Mouse (Mus musculus) layer of hippocampus, postnatal 14 days (tissue): ENCODE data around the gene Nt5c1b. TPM values are rescaled to one million over a fixed set of nuclear protein-coding genes. Genes with fewer than 3 reads are reported as not detected.
A peak's percentile ranks its signal among the peaks of the same experiment; 100 is the strongest.

ENCODE experiments used
- DNase-seq, 2 experiments: peaks; one replicate each; pipeline ENCODE4 v3.0.0; 2021 to 2022; ENCODE audit warnings: low spot score in 2 of 2, mixed read lengths in 1 of 2
- long read RNA-seq, 2 experiments: library from polyadenylated mRNA; stranded (forward); transcript quantifications; one replicate each; pipeline ENCODE4 v2.0.0; 2021
- total RNA-seq, 2 experiments: library from RNA; stranded (reverse); gene quantifications; 2 replicates each; pipeline ENCODE4 v1.2.3; 2021

The Nt5c1b gene
- not detected for total RNA-seq
- long read RNA-seq, experiment 1 = 0 reads
- long read RNA-seq, experiment 2 = 0 reads

- DNase-seq = no peak
Measured at GRCm38 (mm10) chr12:10369673-10370072, at the start of gene Nt5c1b. Nt5c1b (plus strand) TSS chr12:10369973.

GRCm38 (mm10) chr12:10327651-10328050, 42.1 kb upstream of the Nt5c1b start:
- DNase-seq = peak in 1 of 2 experiments; percentile 8

GRCm38 (mm10) chr12:10329460-10329859, 40.3 kb upstream of the Nt5c1b start:
- DNase-seq = no peak

GRCm38 (mm10) chr12:10340604-10341003, 29.2 kb upstream of the Nt5c1b start:
- no peak for DNase-seq

GRCm38 (mm10) chr12:10350706-10351105, 19.1 kb upstream of the Nt5c1b start:
- no peak for DNase-seq

GRCm38 (mm10) chr12:10357756-10358155, 12.0 kb upstream of the Nt5c1b start:
- DNase-seq = no peak

GRCm38 (mm10) chr12:10390671-10391441, 21.1 kb downstream of the Nt5c1b start, which contains the start of gene Rdh14:
Rdh14 (plus strand) TSS chr12:10390772.
- peak; percentile 93 to 97 for DNase-seq

- DNase-seq = no peak
Measured at GRCm38 (mm10) chr12:10400788-10401187, 31.0 kb downstream of the Nt5c1b start.

- DNase-seq = no peak
Measured at GRCm38 (mm10) chr12:10402421-10403115, 32.8 kb downstream of the Nt5c1b start.

GRCm38 (mm10) chr12:10410511-10411179, 40.9 kb downstream of the Nt5c1b start:
- DNase-seq = no peak

- DNase-seq = no peak
Measured at GRCm38 (mm10) chr12:10411453-10411852, 41.7 kb downstream of the Nt5c1b start.

- DNase-seq = no peak
Measured at GRCm38 (mm10) chr12:10422347-10422746, 52.6 kb downstream of the Nt5c1b start.

- no peak for DNase-seq
Measured at GRCm38 (mm10) chr12:10425982-10426863, 56.5 kb downstream of the Nt5c1b start.

GRCm38 (mm10) chr12:10430999-10431398, 61.2 kb downstream of the Nt5c1b start:
- DNase-seq = no peak

- DNase-seq = peak; percentile 75 to 87
Measured at GRCm38 (mm10) chr12:10438054-10439001, 68.6 kb downstream of the Nt5c1b start.
